Mouse (Mus musculus) Muller cell, postnatal 12 days (primary cell): ENCODE measurements around the gene Zyg11b.

Source experiments
- DNase-seq: peaks from one replicate; pipeline ENCODE4 v3.0.0-alpha.2; 2015; ENCODE audit errors: inconsistent ontology term

The Zyg11b gene

DNA sequence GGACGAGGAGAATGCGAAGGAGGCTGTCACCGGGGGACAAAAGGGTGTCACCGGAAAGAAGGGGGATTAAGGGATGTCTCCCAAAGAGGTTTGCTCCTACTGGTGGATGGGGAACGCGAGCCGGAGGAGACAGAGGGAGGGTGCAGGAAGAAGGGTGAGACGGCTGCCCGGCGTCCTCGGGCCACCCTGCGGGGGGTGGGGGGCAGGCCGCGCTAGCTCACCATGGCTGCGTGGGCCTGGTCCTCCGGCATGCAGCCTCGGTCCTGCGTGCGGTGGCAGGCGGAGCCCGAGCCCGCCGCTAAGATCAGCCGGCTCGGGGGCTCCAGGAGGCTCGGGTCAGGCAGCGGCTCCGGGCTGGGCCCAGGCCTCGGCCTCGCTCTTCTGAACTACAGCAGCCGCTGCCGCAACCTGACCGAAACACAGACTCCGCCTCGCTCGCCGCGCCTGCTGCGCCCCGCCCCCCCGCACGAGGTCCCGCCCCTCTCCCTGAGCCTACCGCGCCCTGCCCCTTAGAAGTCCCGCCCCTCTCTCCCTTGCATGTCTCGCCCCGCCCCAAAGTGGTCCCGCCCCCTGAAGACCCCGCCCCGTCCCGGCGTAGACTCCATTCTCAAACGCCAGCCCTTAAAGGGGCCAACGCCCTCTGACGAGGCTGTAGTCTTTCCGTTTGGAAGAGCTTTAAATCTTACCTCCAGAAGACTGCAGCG, at the start of gene Zyg11b:
Zyg11b (minus strand) TSS at position 427 of the 704 bp plus-strand sequence.
- DNase-seq = peak; percentile 97

DNA sequence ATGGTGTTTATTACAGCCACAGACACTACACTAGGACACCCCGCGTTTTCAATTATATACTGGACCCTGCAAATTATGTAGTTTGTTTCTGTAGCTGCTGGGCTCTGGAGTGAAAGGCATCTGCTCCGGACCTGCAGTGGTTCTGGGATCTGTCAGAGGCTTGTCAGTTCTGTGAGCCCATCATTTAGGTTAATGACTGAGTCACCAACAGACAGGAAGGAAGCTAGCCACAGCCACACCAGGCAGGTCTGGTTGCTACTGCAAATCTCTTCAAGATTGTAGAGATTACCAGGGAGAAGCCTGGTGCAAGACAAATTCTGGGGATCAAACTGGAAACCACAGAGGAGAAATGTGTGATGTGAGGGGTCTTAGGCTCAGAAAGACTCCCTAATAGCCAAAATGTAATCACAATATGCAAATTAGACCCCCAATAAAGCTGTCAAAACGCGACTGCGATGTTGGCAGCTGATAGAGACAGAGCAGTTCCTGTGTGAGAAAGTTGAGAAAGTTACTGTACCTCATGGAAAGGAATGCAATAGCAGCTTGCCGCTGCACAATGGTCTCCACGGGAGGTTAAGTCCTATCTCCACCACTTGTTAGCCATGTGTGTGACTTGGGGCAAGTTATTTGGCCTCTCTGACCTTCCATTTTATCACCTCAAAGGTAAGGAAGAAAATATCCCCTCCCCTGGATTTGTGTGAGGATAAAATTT, 49.1 kb upstream of the Zyg11b start:
- peak; percentile 30 for DNase-seq

DNA sequence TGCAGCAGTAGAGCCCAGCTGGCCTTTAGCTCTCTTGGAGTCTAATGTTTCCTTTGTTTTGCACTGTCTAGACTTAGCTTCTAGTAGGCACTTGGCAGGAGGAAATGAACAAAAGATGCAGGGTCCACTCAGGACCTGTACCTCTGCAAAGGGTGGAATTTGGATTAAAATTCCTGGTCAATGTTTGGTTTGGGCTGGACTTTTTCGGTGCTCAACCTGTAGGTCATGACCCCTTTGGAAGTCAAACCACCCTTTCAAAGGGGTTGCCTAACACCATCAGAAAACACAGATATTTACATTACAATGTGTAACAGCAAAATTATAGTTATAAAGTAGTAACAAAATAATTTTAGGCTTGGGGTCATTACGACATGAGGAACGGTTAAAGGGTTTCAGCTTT, 48.2 kb upstream of the Zyg11b start:
- no peak for DNase-seq

DNA sequence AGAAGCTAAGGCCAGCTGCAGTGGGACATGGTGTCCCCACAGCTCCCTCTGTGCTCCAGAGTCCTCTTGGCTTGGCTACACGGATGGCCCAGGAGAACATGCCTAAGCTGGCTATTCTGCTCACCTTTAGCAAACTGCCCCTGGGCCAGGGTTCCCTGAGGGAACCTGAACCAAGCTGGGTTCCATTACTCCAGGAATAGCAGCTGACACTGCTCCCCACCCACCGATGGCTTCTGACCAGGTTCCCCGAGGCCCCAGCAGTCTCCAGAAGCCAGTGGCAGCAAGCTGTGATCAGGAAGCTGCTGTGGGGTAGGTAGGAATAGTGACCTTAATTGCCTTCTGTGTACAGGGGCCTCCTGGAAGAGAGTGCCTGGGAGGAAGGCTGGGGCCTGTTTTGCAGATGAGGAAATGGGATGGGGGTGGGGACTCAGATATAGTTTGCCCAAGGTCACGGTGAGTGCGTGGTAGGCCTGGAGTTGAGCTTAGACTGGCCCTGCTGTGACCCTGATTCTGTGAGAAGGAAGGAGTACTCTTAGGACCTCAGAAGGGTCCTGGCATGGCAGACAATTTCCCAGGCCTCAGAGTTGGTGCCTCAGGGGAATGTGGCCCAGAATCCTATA, 47.5 kb upstream of the Zyg11b start:
- DNase-seq = no peak

DNA sequence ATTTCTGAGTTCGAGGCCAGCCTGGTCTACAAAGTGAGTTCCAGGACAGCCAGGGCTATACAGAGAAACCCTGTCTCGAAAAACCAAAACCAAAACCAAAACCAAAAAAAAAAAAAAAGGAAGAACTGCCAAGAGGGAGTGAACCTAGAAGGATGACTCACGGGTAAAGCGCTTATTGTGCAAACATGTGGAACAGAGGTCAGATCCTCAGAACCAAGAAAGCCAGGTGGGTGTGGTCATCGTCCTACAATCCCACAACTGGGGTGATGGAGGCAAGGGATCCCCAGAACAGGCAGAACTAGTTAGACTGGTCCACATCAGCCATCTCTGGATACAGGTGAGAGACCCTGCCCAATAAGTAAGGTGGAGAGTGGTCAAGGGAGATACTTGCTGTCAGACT, 46.2 kb upstream of the Zyg11b start:
- DNase-seq = no peak

DNA sequence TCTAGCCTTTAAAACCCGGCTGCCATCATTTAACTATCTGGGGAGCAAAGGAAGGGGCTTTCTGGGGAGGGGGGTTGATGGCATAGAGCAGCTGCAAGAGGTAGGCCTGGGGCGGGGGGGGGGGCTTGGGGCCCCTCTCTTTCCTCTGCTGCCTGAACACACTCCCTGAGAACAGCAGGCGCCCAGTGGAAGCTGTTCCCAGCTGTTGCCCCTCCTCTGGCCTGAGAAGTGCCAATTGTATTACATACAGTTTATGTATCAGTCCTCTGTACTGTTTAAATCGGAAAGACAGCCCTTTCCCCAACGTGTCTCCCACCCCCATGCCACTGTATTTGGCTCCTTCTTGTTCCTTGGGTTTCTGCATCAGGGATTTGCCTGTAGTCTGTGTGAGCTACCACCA, 44.9 kb upstream of the Zyg11b start:
- DNase-seq = no peak

DNA sequence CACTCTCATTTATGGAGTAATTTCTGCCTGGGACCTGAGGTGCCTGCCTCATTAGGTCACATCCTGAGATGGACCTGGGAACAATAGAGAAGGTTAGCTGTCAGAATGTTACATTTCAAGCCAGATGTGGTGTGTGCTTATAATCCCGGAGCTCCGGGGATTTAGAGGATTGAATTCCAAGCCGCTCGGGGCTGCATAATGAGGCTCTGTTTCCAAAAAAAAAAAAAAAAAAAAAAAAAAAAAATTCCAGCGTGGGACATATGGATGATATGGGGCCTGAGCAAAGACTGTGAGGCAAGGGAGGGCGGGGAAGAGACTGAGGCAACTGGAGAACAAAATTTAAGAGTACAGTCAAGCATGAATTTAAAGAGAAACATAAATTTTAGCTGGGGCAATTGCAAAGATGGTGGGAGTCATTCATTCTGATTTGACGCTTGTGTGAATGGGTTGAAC, 43.8 kb upstream of the Zyg11b start:
- DNase-seq = no peak

DNA sequence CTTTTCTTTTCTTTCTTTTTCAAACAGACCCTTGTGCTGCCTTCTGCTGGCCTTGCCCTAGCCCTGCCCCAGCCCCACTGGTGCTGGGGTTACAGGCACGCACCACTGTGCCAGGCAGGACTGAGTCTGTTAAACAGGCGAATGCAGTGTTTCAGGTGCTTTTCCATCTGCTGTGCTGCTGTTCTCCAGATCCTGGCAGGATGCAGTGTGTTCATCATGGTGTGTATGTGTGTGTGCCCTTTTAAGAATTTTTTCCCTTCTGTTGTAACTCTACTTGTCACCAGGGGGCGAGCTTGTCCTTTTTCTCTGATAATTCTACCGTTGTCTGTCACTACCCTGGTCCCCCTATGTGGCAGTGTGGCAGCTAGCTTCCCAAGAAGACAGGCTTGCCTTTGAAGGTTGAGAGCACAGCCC, 38.4 kb upstream of the Zyg11b start:
- peak; percentile 70 for DNase-seq

DNA sequence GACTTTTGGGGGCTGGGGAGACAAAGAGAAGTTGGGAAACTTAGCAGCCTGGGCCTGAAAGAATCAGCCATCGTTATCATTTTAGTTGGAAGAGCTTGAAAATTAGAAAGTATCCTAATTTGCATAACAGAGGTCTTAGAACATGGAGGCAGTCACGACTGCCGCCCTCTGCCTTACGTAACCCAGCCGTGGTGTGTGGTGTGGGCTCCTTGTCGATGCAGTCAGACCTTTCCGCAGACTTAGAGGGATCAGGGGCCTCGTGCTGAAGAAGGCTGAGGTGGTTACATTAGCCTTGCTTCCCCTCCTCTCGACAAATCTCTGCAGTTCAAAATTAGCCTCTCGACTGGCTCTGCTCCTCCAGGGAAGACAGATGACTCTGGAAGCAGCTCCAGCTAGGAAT, 37.9 kb upstream of the Zyg11b start:
- no peak for DNase-seq

DNA sequence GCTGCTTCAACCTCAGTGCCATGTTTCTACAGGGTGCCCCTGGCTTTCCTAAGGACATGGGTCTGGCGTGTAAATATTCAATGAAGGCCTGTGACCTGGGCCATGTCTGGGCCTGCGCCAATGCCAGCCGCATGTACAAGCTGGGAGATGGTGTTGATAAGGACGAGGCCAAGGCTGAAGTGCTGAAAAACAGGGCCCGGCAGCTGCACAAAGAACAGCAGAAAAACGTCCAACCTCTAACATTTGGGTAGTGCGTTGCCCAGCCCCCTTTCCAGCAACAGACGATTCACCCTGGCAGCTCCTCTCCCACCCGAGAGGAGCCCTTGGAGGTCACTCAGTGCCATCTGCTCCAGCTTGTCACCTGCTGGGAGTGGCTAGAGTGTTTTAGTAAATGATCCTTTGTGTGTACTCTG, 37.4 kb upstream of the Zyg11b start:
- DNase-seq = no peak

DNA sequence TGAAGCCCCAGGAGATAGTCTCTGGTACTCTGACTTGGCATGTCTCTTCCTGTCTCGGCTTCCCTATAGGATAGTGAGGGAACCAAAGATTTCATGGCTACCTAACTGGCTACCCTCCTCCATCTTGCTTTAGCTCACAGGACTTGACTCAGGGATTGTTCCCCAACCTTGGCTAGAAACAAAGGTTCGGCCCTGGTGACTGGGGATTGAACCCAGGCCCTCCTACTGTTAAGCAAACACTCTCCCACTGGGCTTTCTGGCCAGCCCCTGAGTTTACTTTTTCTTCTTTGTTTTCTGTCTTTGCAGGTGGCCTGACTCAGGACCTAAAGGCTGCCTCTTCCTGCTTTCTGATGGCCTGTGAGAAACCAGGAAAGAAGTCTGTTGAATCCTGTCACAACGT, 36.9 kb upstream of the Zyg11b start:
- DNase-seq = no peak

DNA sequence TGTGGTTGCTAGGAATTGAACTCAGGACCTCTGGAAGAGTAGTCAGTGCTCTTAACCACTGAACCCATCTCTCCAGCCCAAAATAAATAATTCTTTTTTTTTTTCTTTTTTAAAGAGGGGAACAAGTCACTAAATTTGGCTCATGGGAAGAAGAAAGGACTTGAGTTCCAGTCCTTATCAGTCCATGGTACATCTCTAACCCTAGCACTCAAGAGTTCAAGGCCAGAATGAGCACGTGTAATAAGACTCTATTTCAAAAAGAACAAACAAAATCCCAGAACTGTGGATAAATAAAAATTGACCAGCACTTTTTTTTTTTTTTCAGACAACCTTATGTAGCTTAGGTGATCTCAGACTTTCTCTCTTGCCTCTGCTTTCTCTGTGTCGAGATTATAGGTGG, 35.9 kb upstream of the Zyg11b start:
- no peak for DNase-seq

DNA sequence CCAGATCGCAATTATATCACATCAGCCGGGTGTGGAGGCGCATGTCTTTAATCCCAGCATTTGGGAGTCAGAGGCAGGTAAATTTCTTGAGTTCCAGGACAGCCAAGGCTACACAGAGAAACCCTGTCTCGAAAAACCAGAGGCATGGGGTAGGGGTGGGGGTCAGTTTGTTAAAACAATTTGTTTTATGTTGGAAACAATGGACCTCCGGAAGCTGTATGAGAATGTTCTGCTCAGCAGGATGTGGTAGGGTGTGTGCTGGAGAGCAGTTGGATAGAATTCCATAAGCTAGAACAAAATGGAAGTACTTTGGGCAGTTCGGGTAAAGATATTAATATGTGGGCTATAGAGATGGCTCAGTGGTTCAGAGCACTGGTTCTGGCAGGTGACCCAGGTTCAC, 34.5 kb upstream of the Zyg11b start:
- no peak for DNase-seq

DNA sequence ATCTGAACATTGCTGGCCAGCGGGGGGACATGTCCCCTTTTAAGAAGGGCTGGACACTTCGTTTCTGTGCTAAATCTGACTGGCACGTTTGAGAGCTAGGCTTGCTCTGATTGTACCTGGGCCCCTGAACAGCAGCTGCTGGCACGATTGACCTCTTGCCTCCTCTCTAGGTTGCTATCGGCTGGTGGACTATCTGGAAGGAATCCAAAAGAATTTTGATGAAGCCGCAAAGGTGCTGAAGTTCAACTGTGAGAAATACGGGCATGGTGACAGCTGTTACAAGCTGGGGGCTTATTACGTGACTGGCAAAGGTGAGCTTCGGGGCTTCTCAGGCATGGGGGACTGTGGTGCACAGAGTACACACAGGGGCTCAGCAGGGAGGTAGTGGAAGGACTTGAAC, 31.1 kb upstream of the Zyg11b start:
- no peak for DNase-seq

DNA sequence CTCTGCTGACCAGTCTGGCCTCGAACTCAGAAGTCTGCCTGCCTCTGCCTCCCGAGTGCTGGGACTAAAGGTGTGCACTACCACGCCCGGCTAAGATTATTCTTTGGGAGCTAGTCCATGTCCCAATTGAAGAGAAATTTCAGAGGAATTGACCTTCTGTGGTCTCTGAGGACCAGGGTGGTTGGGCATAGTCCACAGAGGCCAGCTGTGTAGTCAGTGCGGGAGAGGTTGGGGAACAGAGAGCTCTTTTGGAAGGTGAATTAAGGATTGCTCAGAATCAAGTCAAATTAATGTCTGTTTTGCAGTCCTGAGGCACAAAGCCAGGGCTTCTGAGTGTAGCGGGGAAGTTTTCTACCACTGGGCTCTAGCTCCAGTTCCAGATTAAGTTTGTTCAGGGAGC, 28.9 kb upstream of the Zyg11b start:
- no peak for DNase-seq

DNA sequence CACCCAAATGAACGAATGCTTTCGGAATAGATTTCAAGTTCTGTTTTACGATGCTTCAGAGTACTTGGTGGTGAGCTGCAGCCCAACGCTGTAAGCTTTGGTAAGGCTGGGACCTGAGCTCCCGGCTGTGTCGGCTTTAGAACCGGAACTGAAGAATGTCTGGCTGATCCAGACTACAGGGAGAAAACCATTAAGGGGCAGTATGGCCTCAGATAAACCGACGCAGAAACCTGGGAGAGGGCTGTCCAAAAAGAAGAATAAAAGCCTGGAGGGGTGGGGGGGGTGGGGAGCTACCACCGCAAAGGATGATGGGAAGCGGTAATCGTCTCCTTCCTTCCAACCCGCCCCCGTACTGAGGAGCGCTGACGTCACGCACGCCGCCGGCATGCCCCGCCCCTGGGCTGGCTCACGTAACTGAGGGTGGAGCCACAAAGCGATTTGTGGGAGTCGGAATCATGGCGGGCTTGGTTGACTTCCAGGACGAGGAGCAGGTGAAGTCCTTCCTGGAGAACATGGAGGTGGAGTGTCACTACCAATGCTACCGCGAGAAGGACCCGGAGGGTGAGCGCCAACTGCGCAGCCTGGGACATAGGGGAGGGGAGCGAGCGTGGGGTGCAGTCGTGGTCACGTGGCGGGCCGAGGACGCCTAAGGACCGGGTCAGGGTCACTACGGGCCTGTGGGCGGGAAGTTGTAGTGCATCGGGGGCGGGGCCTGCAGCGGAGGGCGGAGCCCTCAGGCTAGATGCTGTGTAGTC, 27.0 kb upstream of the Zyg11b start, which contains the start of gene Coa7:
Coa7 (plus strand) TSS at position 411 of the 755 bp plus-strand sequence.
- peak; percentile 99 for DNase-seq

DNA sequence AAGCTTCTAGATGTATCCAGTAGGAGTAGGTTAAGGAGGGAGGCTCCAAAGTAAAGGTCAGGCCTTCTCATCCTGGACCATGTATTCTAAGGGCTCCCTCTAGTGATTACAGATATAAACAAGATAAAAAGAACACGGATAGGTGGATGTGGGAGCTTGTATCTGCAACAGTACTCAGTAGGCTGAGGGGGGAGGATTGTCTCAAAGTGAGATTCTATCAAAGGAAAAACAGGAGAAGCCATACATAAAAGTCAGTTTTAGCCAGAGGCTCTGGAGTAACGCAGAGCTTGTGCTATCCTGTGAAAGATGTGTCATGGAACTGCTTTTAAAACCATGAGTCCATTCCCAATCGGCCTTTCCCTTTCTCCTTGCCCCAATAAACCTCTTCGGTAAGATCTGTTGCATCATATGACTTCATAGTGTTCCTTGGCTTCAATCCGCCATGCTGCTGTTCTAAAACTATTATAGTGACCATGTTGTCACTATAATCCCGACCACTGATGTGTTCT, 26.2 kb upstream of the Zyg11b start:
- DNase-seq = peak; percentile 72

DNA sequence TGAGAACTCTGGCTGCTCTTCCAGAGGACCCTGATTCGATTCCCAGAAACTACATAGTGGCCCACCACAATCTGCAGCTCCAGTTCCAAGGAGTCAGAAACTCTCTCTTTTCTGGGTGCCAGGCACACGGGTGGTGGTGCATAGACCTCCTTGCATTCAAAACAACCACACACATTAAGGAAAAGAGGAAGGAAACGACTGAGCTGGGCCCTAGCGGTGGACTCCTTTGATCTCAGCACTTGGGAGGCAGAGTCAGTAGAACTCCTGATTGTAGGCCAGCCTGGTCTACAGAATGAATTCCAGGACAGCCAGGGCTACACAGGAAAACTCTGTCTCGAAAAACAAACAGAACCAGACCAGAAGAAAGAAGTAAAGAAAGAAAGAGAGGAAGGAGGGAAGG, 22.7 kb upstream of the Zyg11b start:
- no peak for DNase-seq

DNA sequence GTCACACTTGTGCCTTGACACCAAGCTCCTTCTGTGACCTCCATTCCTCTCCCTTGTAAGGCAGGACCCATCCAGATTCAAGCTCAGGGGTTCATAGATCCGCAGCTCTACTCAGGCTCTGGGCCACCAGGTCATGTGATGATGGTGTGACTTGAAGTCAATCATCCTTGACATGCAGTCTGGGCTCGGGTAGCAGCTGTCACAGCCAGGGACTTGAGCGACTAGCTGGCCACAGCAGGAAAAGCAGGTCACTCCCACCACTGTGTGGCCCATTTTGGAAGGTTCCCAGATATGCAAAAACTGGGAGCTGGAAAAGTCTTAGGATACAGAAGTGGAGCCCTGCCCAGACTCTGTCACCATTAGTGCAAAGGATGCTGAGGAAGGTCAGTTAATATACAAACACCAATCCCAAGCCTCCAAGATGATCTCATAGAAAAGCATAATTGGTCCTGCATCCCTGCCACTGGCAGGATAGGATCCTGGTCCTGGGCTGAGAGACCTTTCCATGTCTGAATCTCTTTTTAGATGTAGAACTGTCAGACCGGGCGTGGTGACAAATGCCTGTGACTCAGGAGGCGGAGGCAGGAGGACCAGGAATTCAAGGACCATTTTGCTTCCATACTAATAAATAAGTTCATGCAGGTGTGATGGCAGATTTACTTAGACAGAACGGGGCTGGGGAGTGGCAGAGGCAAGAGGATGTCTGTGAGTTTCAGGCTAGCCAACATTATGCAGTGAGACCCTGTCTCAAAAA, 19.9 kb upstream of the Zyg11b start:
- DNase-seq = peak; percentile 4

DNA sequence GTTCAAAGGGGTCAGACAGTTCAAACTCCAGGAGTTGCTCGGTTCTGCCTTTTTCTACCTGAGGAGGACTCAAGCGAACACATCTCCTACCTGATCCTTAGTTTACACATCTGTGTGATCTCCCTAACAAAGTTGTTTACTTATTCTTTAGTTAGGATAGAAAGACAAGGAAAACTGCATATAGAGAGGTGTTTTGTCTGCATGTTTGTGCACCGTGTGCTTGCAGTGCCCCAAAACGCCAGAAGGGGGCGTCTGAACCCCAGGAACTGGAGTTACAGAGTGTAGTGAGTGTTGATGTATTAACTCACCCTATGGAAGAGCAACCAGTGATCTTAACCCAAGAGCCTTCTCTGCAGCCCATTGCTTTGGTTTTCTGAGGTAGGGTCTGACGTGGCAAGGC, 18.9 kb upstream of the Zyg11b start:
- no peak for DNase-seq
